Mouse (Mus musculus): ENCODE measurements at regions not wholly inside any gene's neighbourhood (a gene's known extent, or its start where the extent isn't known, plus 50 kb on each side); places are given as distances from the start of the nearest gene placed in this dataset.

DNA sequence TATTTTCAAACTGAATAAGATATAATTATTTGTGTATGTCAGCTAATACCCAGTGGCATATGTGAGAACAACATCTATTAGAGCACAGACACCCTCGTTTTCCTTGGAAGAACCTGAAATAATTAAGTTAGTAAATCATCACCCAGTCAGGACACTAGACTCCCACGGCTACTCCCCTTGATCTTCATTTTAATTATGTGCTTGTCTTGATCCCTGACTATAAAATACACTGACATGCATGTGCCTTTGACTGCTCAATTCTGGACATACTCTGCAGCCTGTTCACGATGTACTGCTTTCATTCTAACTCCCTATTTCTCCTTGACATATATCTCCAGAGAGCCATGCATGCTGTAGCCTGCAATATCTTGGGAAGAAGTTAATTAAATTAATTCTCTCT is 232.7 kb upstream of the Atxn7l3b start:
- H3K4me2 ChIP-seq (replicated peaks): no peak overlapping the region
- no peak overlapping the region for H3K4me3 ChIP-seq
- H3K4me1 ChIP-seq: no peaks in the 10 kb centered on the region
- no peak overlapping the region for H3K27ac ChIP-seq (replicated peaks)
- H3K9me3 ChIP-seq: no peaks in the 10 kb centered on the region
- no peaks in the 10 kb centered on the region for H3K36me3 ChIP-seq
- 60% methylated on average over 3 of the region's 3 CpGs for WGBS
- H3K27me3 ChIP-seq: no peaks in the 10 kb centered on the region
- no peak for ATAC-seq (ENCODE audit: low FRiP score, low read depth)
- no peak overlapping the region for H3K9ac ChIP-seq (replicated peaks)

GRCm38 (mm10) chr10:113160055-113160454 is 231.3 kb upstream of the Atxn7l3b start:
- no peak for ATAC-seq (ENCODE audit: low FRiP score, low read depth)
- Histone ChIP-seq H3K4me3 (no peak overlapping the region), H3K4me2 (replicated peaks) (no peak overlapping the region), H3K27ac (replicated peaks) (no peak overlapping the region), H3K9ac (replicated peaks) (no peak overlapping the region), H3K4me1 (no peaks in the 10 kb centered on the region), H3K36me3 (no peaks in the 10 kb centered on the region), H3K9me3 (no peaks in the 10 kb centered on the region), H3K27me3 (no peaks in the 10 kb centered on the region)
- 64% methylated on average over 5 of the region's 5 CpGs for WGBS

- Histone ChIP-seq H3K4me2 (replicated peaks) (no peak overlapping the region), H3K4me1 (no peaks in the 10 kb centered on the region), H3K27me3 (no peaks in the 10 kb centered on the region), H3K27ac (replicated peaks) (no peak overlapping the region), H3K9me3 (no peaks in the 10 kb centered on the region), H3K9ac (replicated peaks) (no peak overlapping the region), H3K4me3 (no peak overlapping the region), H3K36me3 (no peaks in the 10 kb centered on the region)
- WGBS: 92% methylated on average over 6 of the region's 6 CpGs
- no peak for ATAC-seq (ENCODE audit: low FRiP score, low read depth)
These were observed 230.2 kb upstream of the Atxn7l3b start for GRCm38 (mm10) chr10:113158988-113159387.

DNA sequence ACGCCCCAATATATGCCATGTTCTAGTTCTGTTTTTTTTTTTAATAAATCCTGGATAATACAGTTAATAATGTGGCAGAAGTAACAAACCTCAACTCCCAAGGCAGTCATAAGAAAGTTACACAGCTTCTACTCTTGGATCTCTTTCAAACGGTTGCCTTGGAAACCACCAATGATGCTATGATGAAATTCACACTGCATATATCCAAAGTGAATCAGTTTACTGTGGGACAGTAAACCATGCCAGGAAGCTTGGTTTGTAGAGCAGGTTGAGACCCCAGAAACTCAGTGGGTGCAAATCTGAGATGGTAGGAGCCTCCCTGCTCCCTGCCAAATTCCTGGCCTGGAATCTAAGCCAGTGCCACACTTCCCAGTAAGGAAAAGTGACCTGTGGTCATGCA is 212.8 kb upstream of the Atxn7l3b start:
- H3K27me3 ChIP-seq: 0 out of 2 replicates have a peak, but pooled peaks cover 2% of the 10 kb centered on the region
- no peak overlapping the region for H3K4me3 ChIP-seq
- H3K4me2 ChIP-seq (replicated peaks): no peak overlapping the region
- no peak overlapping the region for H3K27ac ChIP-seq (replicated peaks)
- H3K9me3 ChIP-seq: no peaks in the 10 kb centered on the region; the same call in 1 of the 2 replicates
- no peak for ATAC-seq (ENCODE audit: low FRiP score, low read depth)
- H3K4me1 ChIP-seq: peaks cover 5% of the 10 kb centered on the region; the same call in 1 of the 2 replicates
- H3K9ac ChIP-seq (replicated peaks): no peak overlapping the region
- no peaks in the 10 kb centered on the region for H3K36me3 ChIP-seq
- WGBS: 70% methylated on average over 2 of the region's 2 CpGs

DNA sequence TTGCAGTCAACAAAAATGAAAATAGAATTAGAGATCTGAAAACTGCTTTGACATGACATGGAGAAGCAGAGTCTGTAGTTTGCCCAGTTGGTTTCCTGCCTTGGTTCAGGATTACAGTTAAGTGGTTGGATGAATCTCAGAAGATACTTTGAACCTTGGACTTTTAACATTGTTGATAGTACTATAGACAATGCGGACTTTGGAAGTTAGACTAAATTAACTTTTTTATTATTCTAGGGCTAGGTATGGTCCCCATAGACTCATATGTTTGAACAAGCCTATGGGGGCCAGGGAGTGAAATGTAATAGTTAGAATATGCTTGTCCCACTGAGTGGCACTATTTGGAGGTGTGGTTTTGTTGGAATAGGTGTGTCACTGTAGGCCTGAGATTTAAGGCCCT is 186.2 kb upstream of the Atxn7l3b start:
- Histone ChIP-seq H3K4me1 (no peaks in the 10 kb centered on the region), H3K27me3 (no peaks in the 10 kb centered on the region), H3K4me3 (no peak overlapping the region), H3K9ac (replicated peaks) (no peak overlapping the region), H3K9me3 (no peaks in the 10 kb centered on the region), H3K4me2 (replicated peaks) (no peak overlapping the region), H3K27ac (replicated peaks) (no peak overlapping the region), H3K36me3 (no peaks in the 10 kb centered on the region)
- no peak for ATAC-seq (ENCODE audit: low FRiP score, low read depth)
- 95% methylated on average over 1 of the region's 1 CpGs for WGBS

- Histone ChIP-seq H3K27ac (replicated peaks) (no peak overlapping the region), H3K27me3 (no peaks in the 10 kb centered on the region), H3K36me3 (no peaks in the 10 kb centered on the region), H3K9ac (replicated peaks) (no peak overlapping the region), H3K9me3 (no peaks in the 10 kb centered on the region), H3K4me1 (no peaks in the 10 kb centered on the region), H3K4me3 (no peak overlapping the region), H3K4me2 (replicated peaks) (no peak overlapping the region)
- ATAC-seq (ENCODE audit: low FRiP score, low read depth): 0 out of 2 replicates have a peak, but pooled peaks have one; percentile 47
- WGBS: 40% methylated on average over 1 of the region's 1 CpGs
These were observed 177.1 kb upstream of the Atxn7l3b start for GRCm38 (mm10) chr10:113105771-113106430.

DNA sequence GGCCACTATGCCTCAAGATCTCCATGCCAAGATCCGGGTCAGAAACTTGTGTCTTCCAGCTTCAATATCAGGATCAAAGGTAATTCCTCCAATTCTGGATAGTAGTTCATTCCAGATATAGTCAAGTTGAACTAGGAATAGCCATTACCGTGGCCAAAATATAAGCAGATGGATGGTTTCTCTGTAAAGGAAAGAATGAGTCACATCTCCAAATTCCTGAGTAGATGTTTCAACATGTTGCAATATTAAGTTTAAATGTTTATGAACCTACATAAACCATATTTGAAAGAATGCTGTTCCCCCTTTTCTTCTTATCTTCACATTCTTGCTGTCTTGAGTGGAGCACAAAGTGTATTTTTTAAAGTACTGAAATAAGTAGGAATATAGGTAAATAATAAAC is 176.5 kb upstream of the Atxn7l3b start:
- H3K27ac ChIP-seq (replicated peaks): no peak overlapping the region
- ATAC-seq (ENCODE audit: low FRiP score, low read depth): no peak
- H3K4me1 ChIP-seq: no peaks in the 10 kb centered on the region
- no peak overlapping the region for H3K4me3 ChIP-seq
- no peak overlapping the region for H3K9ac ChIP-seq (replicated peaks)
- no peaks in the 10 kb centered on the region for H3K9me3 ChIP-seq
- WGBS: 90% methylated on average over 2 of the region's 2 CpGs
- no peaks in the 10 kb centered on the region for H3K36me3 ChIP-seq
- no peaks in the 10 kb centered on the region for H3K27me3 ChIP-seq
- H3K4me2 ChIP-seq (replicated peaks): no peak overlapping the region

All from midbrain, embryonic 12.5 days (tissue).